Mouse (Mus musculus): Measurements from ENCODE around the gene Stt3b.

- TF ChIP-seq CTCF (IDR thresholded peaks at IDR 0.05; ENCODE audit: control insufficient read depth, insufficient read depth, insufficient read length) (no peak), MAX (IDR thresholded peaks at IDR 0.05) (no peak), USF1 (IDR thresholded peaks at IDR 0.05; ENCODE audit: low read depth) (no peak)
These were observed 78.7 kb downstream of the Stt3b start for GRCm38 (mm10) chr9:115231476-115231875.

Measured in C2C12 (cell line).